Mouse (Mus musculus): ENCODE data around the gene Prpf40a. TPM values are rescaled to one million over a fixed set of nuclear protein-coding genes. Genes with fewer than 3 reads are reported as not detected.

Gene Prpf40a
- total and polyA plus RNA-seq, 3 experiments = 81.5 to 154 (median 91.6) TPM

DNA sequence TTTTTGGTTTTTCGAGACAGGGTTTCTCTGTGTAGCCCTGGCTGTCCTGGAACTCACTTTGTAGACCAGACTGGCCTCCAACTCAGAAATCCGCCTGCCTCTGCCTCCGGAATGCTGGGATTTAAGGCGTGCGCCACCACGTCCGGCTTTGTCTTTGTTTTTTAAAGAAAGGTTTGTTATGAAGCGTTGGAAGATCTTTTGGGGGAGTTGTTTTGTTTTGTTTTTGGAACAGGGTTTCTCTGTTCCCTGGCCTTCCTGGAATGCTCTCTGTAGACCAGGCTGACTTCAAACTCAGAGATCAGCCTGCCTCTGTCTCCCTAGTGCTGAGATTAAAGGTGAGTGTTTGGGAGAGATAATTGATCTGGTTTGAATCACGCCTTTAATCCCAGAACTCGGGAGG, 5.3 kb upstream of the Prpf40a start:
- in situ Hi-C loops (cut with MboI; ENCODE audit: low pct_ligation_motif_present, low pct_unique_long_range_greater_than_20kb, low sequenced_read_pairs) (no loop called here), dilution Hi-C loops (cut with MboI; ENCODE audit: extremely low pct_ligation_motif_present, extremely low pct_unique_long_range_greater_than_20kb, low sequenced_read_pairs) (no loop called here)
- peaks cover 10 to 45% of the 10 kb centered on the region in 2 experiments for H3K36me3 ChIP-seq (replicated peaks in 1 of 2; ENCODE audit: control insufficient read depth in 1 of 2, insufficient read depth in 1 of 2, low read length in 1 of 2)
- H3K9ac ChIP-seq (ENCODE audit: insufficient read depth, low read depth) = no peak overlapping the region
- no peak overlapping the region for H3K4me3 ChIP-seq (replicated peaks in 1 of 3; ENCODE audit: low read depth in 2 of 3, low read length in 2 of 3, poor library complexity in 1 of 3)
- TF ChIP-seq ZKSCAN1 (IDR thresholded peaks at IDR 0.05; ENCODE audit: borderline replicate concordance, low read depth, low read length) = no peak
- TF ChIP-seq MAFK (IDR thresholded peaks at IDR 0.05; ENCODE audit: insufficient replicate concordance, low read length) = no peak
- no peak for TF ChIP-seq SMC3 (IDR thresholded peaks at IDR 0.05; ENCODE audit: low read depth, low read length)
- TF ChIP-seq MAX (IDR thresholded peaks at IDR 0.05; ENCODE audit: low read length) = no peak
- no peak for TF ChIP-seq ZC3H11A (IDR thresholded peaks at IDR 0.05; ENCODE audit: low read depth, low read length)
- TF ChIP-seq CHD2 (IDR thresholded peaks at IDR 0.05; ENCODE audit: low read length) = no peak
- TF ChIP-seq MXI1 (IDR thresholded peaks at IDR 0.05; ENCODE audit: low read depth, low read length) = no peak
- no peak for TF ChIP-seq JUND (conservative IDR thresholded peaks at IDR 0.05; ENCODE audit: low read depth, low read length)
- H3K27ac ChIP-seq (ENCODE audit: insufficient read depth, low read depth) = no peak overlapping the region
- no peaks in the 10 kb centered on the region for H3K27me3 ChIP-seq (replicated peaks)
- DNase-seq (ENCODE audit: extremely low read depth) = no peak
- H3K79me2 ChIP-seq (replicated peaks; ENCODE audit: control insufficient read depth, extremely low read depth, insufficient read depth, poor library complexity, severe bottlenecking) = peaks cover 38% of the 10 kb centered on the region
- no peaks in the 10 kb centered on the region for H3K9me3 ChIP-seq (replicated peaks; ENCODE audit: low read length)
- H3K4me2 ChIP-seq (ENCODE audit: insufficient read depth, low read depth, poor library complexity, severe bottlenecking) = no peak overlapping the region
- peaks cover 0 to 13% of the 10 kb centered on the region in 2 experiments; a peak in 2 of 4 replicates for H3K4me1 ChIP-seq (ENCODE audit: control insufficient read depth in 1 of 2, insufficient read depth in 2 of 2)

GRCm38 (mm10) chr2:53192386-53192785, 1.3 kb upstream of the Prpf40a start:
- TF ChIP-seq GABPA (IDR thresholded peaks at IDR 0.05; ENCODE audit: insufficient replicate concordance, low read depth, low read length) (no peak), ZNF384 (IDR thresholded peaks at IDR 0.05; ENCODE audit: low read depth, low read length) (no peak), ELF1 (IDR thresholded peaks at IDR 0.05; ENCODE audit: low read depth, low read length) (no peak), ETS1 (conservative IDR thresholded peaks at IDR 0.05; ENCODE audit: low read depth, low read length) (no peak), USF1 (IDR thresholded peaks at IDR 0.05; ENCODE audit: low read depth, low read length) (no peak), PAX5 (IDR thresholded peaks at IDR 0.05; ENCODE audit: low read length) (no peak), CHD2 (IDR thresholded peaks at IDR 0.05; ENCODE audit: low read length) (no peak), ZMIZ1 (IDR thresholded peaks at IDR 0.05; ENCODE audit: low read depth, low read length) (no peak), BHLHE40 (IDR thresholded peaks at IDR 0.05; ENCODE audit: low read depth, low read length) (no peak), NELFE (IDR thresholded peaks at IDR 0.05; ENCODE audit: low read depth, low read length) (no peak), TCF12 (IDR thresholded peaks at IDR 0.05; ENCODE audit: low read depth, low read length) (no peak), RCOR1 (conservative IDR thresholded peaks at IDR 0.05; ENCODE audit: low read depth, low read length) (no peak), NRF1 (IDR thresholded peaks at IDR 0.05; ENCODE audit: low read depth, low read length) (no peak), POLR2A (IDR thresholded peaks at IDR 0.05; ENCODE audit: low read depth, low read length) (no peak), EP300 (IDR thresholded peaks at IDR 0.05; ENCODE audit: low read length) (no peak), RAD21 (IDR thresholded peaks at IDR 0.05; ENCODE audit: low read depth, low read length) (no peak), IRF4 (IDR thresholded peaks at IDR 0.05; ENCODE audit: low read depth, low read length) (no peak), MEF2A (IDR thresholded peaks at IDR 0.05; ENCODE audit: borderline replicate concordance, low read depth, low read length) (no peak)
- H3K27ac ChIP-seq (ENCODE audit: insufficient read depth, low read depth) = peak overlapping the region; percentile 65
- H3K4me1 ChIP-seq (ENCODE audit: control insufficient read depth in 1 of 2, insufficient read depth in 2 of 2) = peaks cover 0 to 28% of the 10 kb centered on the region in 2 experiments; a peak in 2 of 4 replicates
- peak overlapping the region; percentile 99 for H3K9ac ChIP-seq (ENCODE audit: insufficient read depth, low read depth)
- in situ Hi-C loops (cut with MboI; ENCODE audit: low pct_ligation_motif_present, low pct_unique_long_range_greater_than_20kb, low sequenced_read_pairs) = no loop called here
- peak; percentile 51 for DNase-seq (ENCODE audit: extremely low read depth)
- H3K79me2 ChIP-seq (replicated peaks; ENCODE audit: control insufficient read depth, extremely low read depth, insufficient read depth, poor library complexity, severe bottlenecking) = peaks cover 49% of the 10 kb centered on the region
- H3K9me3 ChIP-seq (replicated peaks; ENCODE audit: low read length) = no peaks in the 10 kb centered on the region
- dilution Hi-C loops (cut with MboI; ENCODE audit: extremely low pct_ligation_motif_present, extremely low pct_unique_long_range_greater_than_20kb, low sequenced_read_pairs) = no loop called here
- H3K4me3 ChIP-seq (replicated peaks in 1 of 3; ENCODE audit: low read depth in 2 of 3, low read length in 2 of 3, poor library complexity in 1 of 3) = peak overlapping the region; percentile 74 to 91 (median 90)
- H3K36me3 ChIP-seq (replicated peaks in 1 of 2; ENCODE audit: control insufficient read depth in 1 of 2, insufficient read depth in 1 of 2, low read length in 1 of 2) = peaks cover 10 to 35% of the 10 kb centered on the region in 2 experiments
- H3K4me2 ChIP-seq (ENCODE audit: insufficient read depth, low read depth, poor library complexity, severe bottlenecking) = peak overlapping the region; percentile 92
- no peaks in the 10 kb centered on the region for H3K27me3 ChIP-seq (replicated peaks)
